Mouse (Mus musculus) heart, embryonic 13.5 days (tissue): ENCODE measurements at regions not wholly inside any gene's neighbourhood (a gene's known extent, or its start where the extent isn't known, plus 50 kb on each side); places are given as distances from the start of the nearest gene placed in this dataset.
A peak's percentile ranks its signal among the peaks of the same experiment; 100 is the strongest.

Experiments used
- ATAC-seq: fragments of 200-750 bp; cut with Nextera tagmentation; 2 replicates; pipeline ENCODE4 v1.8.0; 2017; ENCODE audit warnings: moderate TSS enrichment; ENCODE audit not compliant: insufficient number of reproducible peaks, low FRiP score, low TSS enrichment; ENCODE audit errors: extremely low read depth
- H3K27ac ChIP-seq: fragments of 300-500 bp; sonication (generic); replicated peaks from 2 replicates; pipeline ENCODE4 v1.5.1; 2015; ENCODE audit warnings: moderate library complexity, mild to moderate bottlenecking, inconsistent platforms
- H3K27me3 ChIP-seq: fragments of 300-500 bp; sonication (generic); replicated peaks from 2 replicates; pipeline ENCODE4 v1.6.1; 2015; ENCODE audit warnings: mild to moderate bottlenecking, inconsistent platforms
- H3K36me3 ChIP-seq: fragments of 300-500 bp; sonication (generic); 2 replicates; pipeline ENCODE4 v1.6.1; 2015; ENCODE audit warnings: mild to moderate bottlenecking, inconsistent platforms
- H3K4me1 ChIP-seq: fragments of 300-500 bp; sonication (generic); 2 replicates; pipeline ENCODE4 v1.6.1; 2015; ENCODE audit warnings: inconsistent platforms
- H3K4me2 ChIP-seq: fragments of 300-500 bp; sonication (generic); 2 replicates; pipeline ENCODE4 v1.6.1; 2015; ENCODE audit warnings: inconsistent platforms, mild to moderate bottlenecking, moderate library complexity
- H3K4me3 ChIP-seq: fragments of 300-500 bp; sonication (generic); 2 replicates; pipeline ENCODE4 v1.5.1; 2015; ENCODE audit warnings: moderate library complexity, mild to moderate bottlenecking, inconsistent platforms
- H3K9ac ChIP-seq: fragments of 300-500 bp; sonication (generic); 2 replicates; pipeline ENCODE4 v1.6.1; 2015; ENCODE audit warnings: inconsistent platforms, mild to moderate bottlenecking, moderate library complexity
- H3K9me3 ChIP-seq: fragments of 300-500 bp; sonication (generic); 2 replicates; pipeline ENCODE4 v1.6.1; 2016; ENCODE audit warnings: inconsistent platforms
- WGBS: fragments of 180-500 bp; shearing (Covaris S2); methylation state at CpG from one replicate; pipeline ENCODE4 v1.1.7; 2015; ENCODE audit warnings: mixed read lengths; 5-methylcytosine and 5-hydroxymethylcytosine counted together

GRCm38 (mm10) chr16:37459533-37459890, 74.8 kb upstream of the Stxbp5l start:
- Histone ChIP-seq H3K36me3 (no peaks in the 10 kb centered on the region), H3K9ac (no peak overlapping the region), H3K4me3 (no peak overlapping the region), H3K4me1 (no peaks in the 10 kb centered on the region), H3K4me2 (no peak overlapping the region), H3K27me3 (no peaks in the 10 kb centered on the region), H3K9me3 (no peaks in the 10 kb centered on the region), H3K27ac (no peak overlapping the region)
- 76% methylated on average over 5 of the region's 5 CpGs for WGBS
- no peak for ATAC-seq

- Histone ChIP-seq H3K27me3 (no peaks in the 10 kb centered on the region), H3K27ac (no peak overlapping the region), H3K4me2 (no peak overlapping the region), H3K4me3 (no peak overlapping the region), H3K9ac (no peak overlapping the region), H3K36me3 (no peaks in the 10 kb centered on the region), H3K9me3 (no peaks in the 10 kb centered on the region), H3K4me1 (no peaks in the 10 kb centered on the region)
- no peak for ATAC-seq
- WGBS, result 81% methylated on average over 4 of the region's 4 CpGs
Observed at GRCm38 (mm10) chr16:37458592-37459532, 74.1 kb upstream of the Stxbp5l start.

DNA sequence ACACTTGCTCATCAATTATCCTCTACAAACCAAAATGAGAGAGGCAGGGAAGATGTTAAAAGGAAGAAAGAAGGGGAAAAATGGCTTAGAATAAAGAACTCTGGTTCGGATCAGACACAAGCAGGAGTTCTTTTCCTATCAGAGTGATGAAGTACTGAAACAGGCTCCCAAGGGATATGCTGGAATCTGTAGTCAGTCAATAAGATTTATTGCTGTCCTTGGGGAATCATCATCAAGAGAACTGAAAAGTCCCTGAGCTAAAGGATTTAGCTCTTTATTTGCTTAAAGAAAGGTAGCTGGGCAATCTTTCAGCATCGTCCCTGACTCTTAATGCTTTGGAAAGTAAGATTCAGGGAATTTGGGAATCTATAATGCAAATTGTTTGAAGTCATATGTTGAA, 71.2 kb upstream of the Stxbp5l start:
- ATAC-seq, result no peak
- H3K9me3 ChIP-seq, result no peaks in the 10 kb centered on the region
- no peak overlapping the region for H3K4me3 ChIP-seq
- no peaks in the 10 kb centered on the region for H3K4me1 ChIP-seq
- WGBS, result 56% methylated on average over 2 of the region's 2 CpGs
- H3K4me2 ChIP-seq, result no peak overlapping the region
- no peak overlapping the region for H3K9ac ChIP-seq
- H3K36me3 ChIP-seq, result no peaks in the 10 kb centered on the region
- no peak overlapping the region for H3K27ac ChIP-seq
- no peaks in the 10 kb centered on the region for H3K27me3 ChIP-seq

GRCm38 (mm10) chr16:37449846-37450245, 65.1 kb upstream of the Stxbp5l start:
- Histone ChIP-seq H3K4me1 (no peaks in the 10 kb centered on the region), H3K36me3 (no peaks in the 10 kb centered on the region), H3K9me3 (no peaks in the 10 kb centered on the region), H3K4me2 (no peak overlapping the region), H3K4me3 (no peak overlapping the region), H3K27ac (no peak overlapping the region), H3K9ac (no peak overlapping the region), H3K27me3 (no peaks in the 10 kb centered on the region)
- 80% methylated on average over 5 of the region's 5 CpGs for WGBS
- no peak for ATAC-seq

DNA sequence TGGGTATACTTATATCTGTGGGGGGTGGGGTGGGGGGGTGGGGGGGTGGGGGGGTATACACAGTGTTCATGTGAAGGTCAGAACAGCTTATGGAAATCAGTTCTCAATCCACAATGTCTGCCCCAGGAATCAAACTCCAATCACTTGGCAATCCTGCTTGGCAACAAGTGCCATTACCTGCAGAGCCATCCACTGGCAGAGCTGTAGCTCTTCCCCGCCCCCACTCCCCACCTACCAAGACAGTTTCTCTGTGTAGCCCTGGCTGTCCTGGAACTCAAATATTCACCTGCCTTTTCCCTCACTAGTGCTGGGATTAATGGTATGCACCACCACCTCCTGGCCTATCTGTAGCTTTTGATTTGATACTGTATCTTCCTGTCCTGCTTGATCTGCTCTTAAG, 61.0 kb upstream of the Stxbp5l start:
- Histone ChIP-seq H3K9ac (no peak overlapping the region), H3K36me3 (no peaks in the 10 kb centered on the region), H3K4me3 (no peak overlapping the region), H3K27ac (no peak overlapping the region), H3K9me3 (no peaks in the 10 kb centered on the region), H3K4me1 (no peaks in the 10 kb centered on the region), H3K4me2 (no peak overlapping the region), H3K27me3 (no peaks in the 10 kb centered on the region)
- no peak for ATAC-seq
- 52% methylated on average over 1 of the region's 1 CpGs for WGBS

- WGBS, result 46% methylated on average over 6 of the region's 6 CpGs
- Histone ChIP-seq H3K27ac (no peak overlapping the region), H3K4me2 (no peak overlapping the region), H3K4me3 (no peak overlapping the region), H3K9ac (no peak overlapping the region), H3K36me3 (no peaks in the 10 kb centered on the region), H3K4me1 (no peaks in the 10 kb centered on the region), H3K9me3 (no peaks in the 10 kb centered on the region), H3K27me3 (no peaks in the 10 kb centered on the region)
- ATAC-seq, result no peak
Observed at GRCm38 (mm10) chr16:37442936-37443335, 58.2 kb upstream of the Stxbp5l start.

GRCm38 (mm10) chr16:37442481-37442880, 57.7 kb upstream of the Stxbp5l start:
- Histone ChIP-seq H3K36me3 (no peaks in the 10 kb centered on the region), H3K9ac (no peak overlapping the region), H3K9me3 (no peaks in the 10 kb centered on the region), H3K27me3 (no peaks in the 10 kb centered on the region), H3K4me1 (no peaks in the 10 kb centered on the region), H3K27ac (no peak overlapping the region), H3K4me3 (no peak overlapping the region), H3K4me2 (no peak overlapping the region)
- 86% methylated on average over 6 of the region's 6 CpGs for WGBS
- no peak for ATAC-seq

GRCm38 (mm10) chr16:37440628-37441164, 55.9 kb upstream of the Stxbp5l start:
- Histone ChIP-seq H3K4me3 (no peak overlapping the region), H3K9me3 (no peaks in the 10 kb centered on the region), H3K36me3 (no peaks in the 10 kb centered on the region), H3K4me1 (no peaks in the 10 kb centered on the region), H3K4me2 (peak overlapping the region; percentile 18; the same call in 1 of the 2 replicates), H3K27ac (no peak overlapping the region), H3K27me3 (no peaks in the 10 kb centered on the region), H3K9ac (no peak overlapping the region)
- ATAC-seq, result no peak
- WGBS, result 60% methylated on average over 14 of the region's 14 CpGs
